Mouse (Mus musculus) forebrain, embryonic 16.5 days (tissue): Measurements from ENCODE around the gene Zfp786. TPM values are rescaled to one million over a fixed set of nuclear protein-coding genes. Genes with fewer than 3 reads are reported as not detected.
"Not testable (repeated sequence)": the region's sequence is repeated elsewhere in the genome, so short reads cannot be mapped to it uniquely, and the experiment has no call there.

Experiments used
- ATAC-seq: fragments of 200-750 bp; cut with Nextera tagmentation; 2 replicates; pipeline ENCODE4 v1.8.0; 2017; ENCODE audit warnings: mild to moderate bottlenecking, moderate library complexity
- H3K27ac ChIP-seq: fragments of 300-500 bp; sonication (generic); 2 replicates; pipeline ENCODE4 v1.5.1; 2014; ENCODE audit warnings: low read length, control low read depth
- H3K27me3 ChIP-seq: fragments of 300-500 bp; sonication (generic); replicated peaks from 2 replicates; pipeline ENCODE4 v1.6.1; 2014; ENCODE audit warnings: low read length; ENCODE audit not compliant: control insufficient read depth, insufficient read depth
- H3K36me3 ChIP-seq: fragments of 300-500 bp; sonication (generic); 2 replicates; pipeline ENCODE4 v1.6.1; 2014; ENCODE audit not compliant: control insufficient read depth, insufficient read depth
- H3K4me1 ChIP-seq: fragments of 300-500 bp; sonication (generic); replicated peaks from 2 replicates; pipeline ENCODE4 v1.6.1; 2014; ENCODE audit warnings: low read length; ENCODE audit not compliant: control insufficient read depth, insufficient read depth
- H3K4me2 ChIP-seq: fragments of 300-500 bp; sonication (generic); 2 replicates; pipeline ENCODE4 v1.6.1; 2014; ENCODE audit warnings: mild to moderate bottlenecking, low read length, control low read depth
- H3K4me3 ChIP-seq: fragments of 300-500 bp; sonication (generic); replicated peaks from 2 replicates; pipeline ENCODE4 v1.5.1; 2014; ENCODE audit warnings: mild to moderate bottlenecking, low read length, control low read depth
- H3K9ac ChIP-seq: fragments of 300-500 bp; sonication (generic); replicated peaks from 2 replicates; pipeline ENCODE4 v1.6.1; 2014; ENCODE audit warnings: low read depth, low read length, control low read depth
- H3K9me3 ChIP-seq: fragments of 300-500 bp; sonication (generic); 2 replicates; pipeline ENCODE4 v1.6.1; 2016; ENCODE audit warnings: low read length; ENCODE audit not compliant: control insufficient read depth
- WGBS: fragments of 180-500 bp; shearing (Covaris S2); extraction: QIAGEN DNeasy Blood & Tissue Kit; methylation state at CpG from one replicate; pipeline ENCODE4 v1.1.7; 2014; 5-methylcytosine and 5-hydroxymethylcytosine counted together
- microRNA counts: library from miRNA; unstranded; fragments of <30 nt; microRNA quantifications from one replicate; lab custom pipeline; 2016
- microRNA-seq: library from miRNA; unstranded; fragments of <30 nt; microRNA quantifications from one replicate; pipeline ENCODE4, GENCODE M21; 2017
- polyA plus RNA-seq: library from polyadenylated mRNA; unstranded; fragments of >200 nt; fragmentation: Nextera tagmentation; extraction: Ambion mirVana; gene quantifications from 2 replicates; pipeline ENCODE4 v1.2.1, GENCODE M21; 2015

Gene Zfp786
- polyA plus RNA-seq, 1 experiment from 2014 or later = 21.9 TPM

DNA sequence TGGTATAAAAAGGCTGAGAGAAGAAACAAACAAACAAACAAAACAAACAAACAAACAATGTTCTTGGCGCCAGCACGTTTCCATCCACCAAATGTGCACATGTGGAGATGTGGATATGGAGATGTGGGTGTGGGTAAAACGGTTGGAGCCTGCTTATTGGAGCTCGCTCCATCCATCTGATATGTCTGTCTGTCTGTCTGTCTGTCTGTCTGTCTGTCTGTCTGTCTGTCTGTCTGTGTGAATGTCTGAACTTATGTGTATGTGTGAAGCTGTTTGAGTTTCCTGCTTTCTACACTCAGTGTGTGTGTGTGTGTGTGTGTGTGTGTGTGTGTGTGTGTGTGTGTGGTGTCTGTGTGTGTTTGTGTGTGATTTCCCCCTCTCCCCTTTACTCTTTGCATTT, 60.8 kb downstream of the Zfp786 start:
- not testable (repeated sequence) for H3K9me3 ChIP-seq, H3K4me2 ChIP-seq, H3K27me3 ChIP-seq, H3K9ac ChIP-seq, H3K4me3 ChIP-seq, H3K36me3 ChIP-seq, ATAC-seq, H3K27ac ChIP-seq, H3K4me1 ChIP-seq
- WGBS = 74% methylated on average over 4 of the region's 4 CpGs

MicroRNAs within 50 kb of the gene (microRNA counts, 519-probe panel; counts per million panel counts)
- microRNA mmu-miR-704 (lab: Ali Mortazavi, UCI) = not detected

Small RNA genes lying within 50 kb of the gene (microRNA-seq; reads per million reads assigned to microRNA genes)
- gene Mir704 = not detected

Other genes with a start within 250 kb of the Zfp786 start
- gene Ezh2, start 235.5 kb downstream of the Zfp786 start, polyA plus RNA-seq = 144 and 150 TPM in 2 replicates
- gene Pdia4, start 17.4 kb downstream of the Zfp786 start, polyA plus RNA-seq = 150 and 166 TPM in 2 replicates
- 17.5 and 18.7 TPM in 2 replicates for gene Zfp398, start 4.8 kb upstream of the Zfp786 start, polyA plus RNA-seq
- gene Zfp282, start 46.3 kb upstream of the Zfp786 start, polyA plus RNA-seq = 25.6 and 26.3 TPM in 2 replicates
- 21.0 and 22.1 TPM in 2 replicates for gene Zfp212, start 89.6 kb upstream of the Zfp786 start, polyA plus RNA-seq
- gene Zfp956, start 122.5 kb upstream of the Zfp786 start, polyA plus RNA-seq = 23.2 and 24.6 TPM in 2 replicates
- 10.1 and 10.3 TPM in 2 replicates for gene Zfp777, start 218.0 kb upstream of the Zfp786 start, polyA plus RNA-seq